Mouse (Mus musculus) lung, embryonic 16.5 days (tissue): ENCODE measurements around the gene Thoc5. TPM values are rescaled to one million over a fixed set of nuclear protein-coding genes. Genes with fewer than 3 reads are reported as not detected.

Experiments used
- microRNA-seq: library from miRNA; unstranded; fragments of <30 nt; microRNA quantifications from one replicate; pipeline ENCODE4, GENCODE M21; 2016
- polyA plus RNA-seq: library from polyadenylated mRNA; unstranded; fragments of >200 nt; fragmentation: Nextera tagmentation; extraction: Ambion mirVana; gene quantifications from 2 replicates; pipeline ENCODE4 v1.2.1, GENCODE M21; 2015

Gene Thoc5
- polyA plus RNA-seq, 1 experiment from 2014 or later: 30.7 TPM

Small RNA genes lying within 50 kb of the gene (microRNA-seq; reads per million reads assigned to microRNA genes)
- gene Mir6918: not detected

Other genes with a start within 250 kb of the Thoc5 start
- 806 and 839 TPM in 2 replicates for gene Uqcr10, start 191.0 kb upstream of the Thoc5 start, polyA plus RNA-seq
- 76.5 and 80.0 TPM in 2 replicates for gene Zmat5, start 190.6 kb upstream of the Thoc5 start, polyA plus RNA-seq
- gene Cabp7, start 148.5 kb upstream of the Thoc5 start, polyA plus RNA-seq: 0.14 and 0.28 TPM in 2 replicates
- gene Nf2, start 45.8 kb upstream of the Thoc5 start, polyA plus RNA-seq: 40.1 and 41.6 TPM in 2 replicates
- 30.1 and 31.5 TPM in 2 replicates for gene Nipsnap1, start 21.4 kb upstream of the Thoc5 start, polyA plus RNA-seq
- gene Nefh, start 52.7 kb downstream of the Thoc5 start, polyA plus RNA-seq: 0.26 TPM in 2 replicates
- gene Ap1b1, start 91.5 kb downstream of the Thoc5 start, polyA plus RNA-seq: 46.0 and 48.3 TPM in 2 replicates
- 0.45 and 0.92 TPM in 2 replicates for gene Rasl10a, start 162.8 kb downstream of the Thoc5 start, polyA plus RNA-seq
- gene Gas2l1, start 170.0 kb downstream of the Thoc5 start, polyA plus RNA-seq: 18.6 and 19.3 TPM in 2 replicates
- 23.8 and 26.3 TPM in 2 replicates for gene Rhbdd3, start 203.6 kb downstream of the Thoc5 start, polyA plus RNA-seq
- 709 and 717 TPM in 2 replicates for gene Ewsr1, start 203.9 kb downstream of the Thoc5 start, polyA plus RNA-seq